Mouse (Mus musculus): Measurements from ENCODE around the gene Pfkl. TPM values are rescaled to one million over a fixed set of nuclear protein-coding genes. Genes with fewer than 3 reads are reported as not detected.

Pfkl gene
- total and polyA plus RNA-seq, 3 experiments = 84.8 to 267 TPM; not detected in 1

DNA sequence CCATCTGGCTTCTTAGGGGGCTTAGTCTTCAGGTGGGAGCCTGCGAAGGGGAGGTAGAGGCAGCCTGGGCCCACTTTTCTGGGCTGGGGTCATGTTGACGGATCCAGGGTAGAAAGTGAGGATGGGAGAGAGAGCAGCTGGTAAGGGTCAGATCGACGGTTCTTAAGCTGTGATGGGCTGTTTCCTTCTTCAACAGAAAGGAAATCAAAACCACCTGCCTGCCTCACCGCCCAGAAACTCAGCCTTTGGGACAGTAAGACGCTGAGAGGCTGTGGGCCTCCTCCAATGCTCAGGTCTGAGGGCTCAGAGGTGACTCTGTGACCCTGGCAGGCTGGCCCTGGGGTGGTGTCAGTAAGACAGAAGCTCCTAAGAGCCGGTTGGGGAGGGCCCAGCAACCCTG is 32.2 kb upstream of the Pfkl start:
- no peak overlapping the region for H3K27ac ChIP-seq (ENCODE audit: control insufficient read depth, low read depth, low read length)
- no peak overlapping the region for H3K4me3 ChIP-seq (ENCODE audit: control insufficient read depth in 1 of 2, insufficient read depth in 1 of 2, low read depth in 2 of 2, low read length in 2 of 2)
- no peak overlapping the region for H3K9ac ChIP-seq (ENCODE audit: control insufficient read depth, low read depth, low read length, poor library complexity, severe bottlenecking)
- H3K36me3 ChIP-seq (ENCODE audit: control insufficient read depth in 1 of 2, insufficient read depth in 2 of 2, low read length in 2 of 2) = no peaks in the 10 kb centered on the region
- no peak for DNase-seq (ENCODE audit: low read depth, low spot score)
- no peaks in the 10 kb centered on the region for H3K9me3 ChIP-seq (replicated peaks; ENCODE audit: insufficient read depth, low read length)
- TF ChIP-seq EP300 (IDR thresholded peaks at IDR 0.05; ENCODE audit: low read depth in 1 of 2, low read length in 2 of 2) (no peak), CHD2 (IDR thresholded peaks at IDR 0.05; ENCODE audit: low read length) (no peak), GABPA (IDR thresholded peaks at IDR 0.05; ENCODE audit: low read depth, low read length) (no peak), POLR2AphosphoS5 (IDR thresholded peaks at IDR 0.05; ENCODE audit: borderline replicate concordance, low read depth, low read length) (no peak), JUND (IDR thresholded peaks at IDR 0.05; ENCODE audit: low read depth, low read length) (no peak), MEF2A (IDR thresholded peaks at IDR 0.05; ENCODE audit: extremely low read depth, insufficient replicate concordance, low read depth, low read length, poor library complexity, severe bottlenecking) (no peak), USF1 (IDR thresholded peaks at IDR 0.05; ENCODE audit: low read depth, low read length) (no peak), ZNF384 (IDR thresholded peaks at IDR 0.05; ENCODE audit: low read depth, low read length) (no peak), TBP (IDR thresholded peaks at IDR 0.05; ENCODE audit: low read depth, low read length) (no peak), ELF1 (IDR thresholded peaks at IDR 0.05; ENCODE audit: low read depth, low read length) (no peak), RAD21 (IDR thresholded peaks at IDR 0.05; ENCODE audit: low read depth, low read length) (no peak)
- peaks cover 0 to 5% of the 10 kb centered on the region in 2 experiments for H3K27me3 ChIP-seq (ENCODE audit: control insufficient read depth in 1 of 2, insufficient read depth in 2 of 2, low read length in 2 of 2)
- no peaks in the 10 kb centered on the region for H3K4me1 ChIP-seq (ENCODE audit: control insufficient read depth in 1 of 2, insufficient read depth in 2 of 2, low read length in 2 of 2)
- H3K79me2 ChIP-seq (ENCODE audit: control insufficient read depth, insufficient read depth, low read length, poor library complexity) = no peaks in the 10 kb centered on the region

GRCm38 (mm10) chr10:78041647-78042046 is 31.8 kb upstream of the Pfkl start, which contains the start of gene Dnmt3l:
Dnmt3l (plus strand) TSS chr10:78041947.
- peaks cover 0 to 4% of the 10 kb centered on the region in 2 experiments for H3K27me3 ChIP-seq (ENCODE audit: control insufficient read depth in 1 of 2, insufficient read depth in 2 of 2, low read length in 2 of 2)
- TF ChIP-seq BHLHE40 (IDR thresholded peaks at IDR 0.05; ENCODE audit: borderline replicate concordance, low read depth, low read length) = no peak
- no peak for TF ChIP-seq MAZ (IDR thresholded peaks at IDR 0.05; ENCODE audit: low read depth, low read length)
- TF ChIP-seq MAX (IDR thresholded peaks at IDR 0.05; ENCODE audit: low read length) = no peak
- TF ChIP-seq JUND (IDR thresholded peaks at IDR 0.05; ENCODE audit: low read depth, low read length) = no peak
- no peak for TF ChIP-seq ZC3H11A (IDR thresholded peaks at IDR 0.05; ENCODE audit: low read depth, low read length)
- no peak for TF ChIP-seq GABPA (IDR thresholded peaks at IDR 0.05; ENCODE audit: low read depth, low read length)
- no peak for TF ChIP-seq TCF12 (IDR thresholded peaks at IDR 0.05; ENCODE audit: low read depth, low read length)
- no peak for TF ChIP-seq GATA1 (IDR thresholded peaks at IDR 0.05; ENCODE audit: low read depth, low read length)
- TF ChIP-seq KAT2A (conservative IDR thresholded peaks at IDR 0.05; ENCODE audit: low read depth, low read length) = no peak
- no peak for TF ChIP-seq ETS1 (IDR thresholded peaks at IDR 0.05; ENCODE audit: low read depth, low read length)
- no peak for TF ChIP-seq HCFC1 (IDR thresholded peaks at IDR 0.05; ENCODE audit: low read depth, low read length)
- no peak for TF ChIP-seq POLR2AphosphoS5 (IDR thresholded peaks at IDR 0.05; ENCODE audit: borderline replicate concordance, low read depth, low read length)
- no peak for TF ChIP-seq ZMIZ1 (IDR thresholded peaks at IDR 0.05; ENCODE audit: low read depth, low read length)
- no peak for TF ChIP-seq UBTF (IDR thresholded peaks at IDR 0.05; ENCODE audit: borderline replicate concordance, insufficient read depth, low read depth, low read length)
- no peak for TF ChIP-seq E2F4 (IDR thresholded peaks at IDR 0.05; ENCODE audit: borderline replicate concordance, low read depth, low read length)
- TF ChIP-seq USF1 (IDR thresholded peaks at IDR 0.05; ENCODE audit: low read depth, low read length) = no peak
- no peak for TF ChIP-seq MYB (IDR thresholded peaks at IDR 0.05; ENCODE audit: low read depth, low read length)
- no peak for TF ChIP-seq TBP (IDR thresholded peaks at IDR 0.05; ENCODE audit: low read depth, low read length)
- no peak for TF ChIP-seq RAD21 (IDR thresholded peaks at IDR 0.05; ENCODE audit: low read depth, low read length)
- no peak for TF ChIP-seq ELF1 (IDR thresholded peaks at IDR 0.05; ENCODE audit: low read depth, low read length)
- no peaks in the 10 kb centered on the region for H3K79me2 ChIP-seq (ENCODE audit: control insufficient read depth, insufficient read depth, low read length, poor library complexity)
- H3K9ac ChIP-seq (ENCODE audit: control insufficient read depth, low read depth, low read length, poor library complexity, severe bottlenecking) = no peak within 1 kb of the TSS
- DNase-seq (ENCODE audit: low read depth, low spot score) = no peak
- no peaks in the 10 kb centered on the region for H3K36me3 ChIP-seq (ENCODE audit: control insufficient read depth in 1 of 2, insufficient read depth in 2 of 2, low read length in 2 of 2)
- H3K4me1 ChIP-seq (ENCODE audit: control insufficient read depth in 1 of 2, insufficient read depth in 2 of 2, low read length in 2 of 2) = no peaks in the 10 kb centered on the region
- no peaks in the 10 kb centered on the region for H3K9me3 ChIP-seq (replicated peaks; ENCODE audit: insufficient read depth, low read length)
- no peak within 1 kb of the TSS for H3K4me3 ChIP-seq (ENCODE audit: control insufficient read depth in 1 of 2, insufficient read depth in 1 of 2, low read depth in 2 of 2, low read length in 2 of 2)
- no peak within 1 kb of the TSS for H3K27ac ChIP-seq (ENCODE audit: control insufficient read depth, low read depth, low read length)

Data from MEL (cell line).